Mouse (Mus musculus): Measurements from ENCODE around the gene Gdf5.
A peak's percentile ranks its signal among the peaks of the same experiment; 100 is the strongest.
"Not testable (repeated sequence)": the region's sequence is repeated elsewhere in the genome, so short reads cannot be mapped to it uniquely, and the experiment has no call there.

Gdf5 gene

GRCm38 (mm10) chr2:155941697-155942442 lies 3.3 kb downstream of the Gdf5 start:
- no peak for DNase-seq (ENCODE audit: low read depth)

- DNase-seq (ENCODE audit: low read depth) = no peak
These were observed 4.5 kb downstream of the Gdf5 start, which contains the start of gene Gm15557 for GRCm38 (mm10) chr2:155940681-155941080. Gene Gm15557 (plus strand): TSS chr2:155940728.

- DNase-seq (ENCODE audit: low read depth) = no peak
These were observed 5.2 kb downstream of the Gdf5 start for GRCm38 (mm10) chr2:155939897-155940529.

GRCm38 (mm10) chr2:155929531-155930442 lies 15.4 kb downstream of the Gdf5 start, which contains the start of gene Uqcc1:
Gene Uqcc1 (minus strand): TSS chr2:155930310.
- peak; percentile 97 for DNase-seq (ENCODE audit: low read depth)

GRCm38 (mm10) chr2:155928711-155929345 lies 16.3 kb downstream of the Gdf5 start:
- DNase-seq (ENCODE audit: low read depth) = no peak

- not testable (repeated sequence) for DNase-seq (ENCODE audit: low read depth)
These were observed 20.0 kb downstream of the Gdf5 start for GRCm38 (mm10) chr2:155925213-155925612.

- no peak for DNase-seq (ENCODE audit: low read depth)
These were observed 22.0 kb downstream of the Gdf5 start for GRCm38 (mm10) chr2:155923143-155923542.

GRCm38 (mm10) chr2:155914684-155915083 lies 30.5 kb downstream of the Gdf5 start:
- DNase-seq (ENCODE audit: low read depth) = no peak

- no peak for DNase-seq (ENCODE audit: low read depth)
These were observed 41.5 kb downstream of the Gdf5 start for GRCm38 (mm10) chr2:155903632-155904008.

GRCm38 (mm10) chr2:155902989-155903631 lies 42.1 kb downstream of the Gdf5 start:
- DNase-seq (ENCODE audit: low read depth) = no peak

- DNase-seq (ENCODE audit: low read depth) = no peak
These were observed 50.0 kb downstream of the Gdf5 start for GRCm38 (mm10) chr2:155895046-155895735.

- no peak for DNase-seq (ENCODE audit: low read depth)
These were observed 50.7 kb downstream of the Gdf5 start for GRCm38 (mm10) chr2:155894307-155895045.

Data from induced T-regulatory cell, adult 2 months (primary cell).